Comparison of ENCODE assay signal across 15 mouse cellular contexts in the genomic region with DNA sequence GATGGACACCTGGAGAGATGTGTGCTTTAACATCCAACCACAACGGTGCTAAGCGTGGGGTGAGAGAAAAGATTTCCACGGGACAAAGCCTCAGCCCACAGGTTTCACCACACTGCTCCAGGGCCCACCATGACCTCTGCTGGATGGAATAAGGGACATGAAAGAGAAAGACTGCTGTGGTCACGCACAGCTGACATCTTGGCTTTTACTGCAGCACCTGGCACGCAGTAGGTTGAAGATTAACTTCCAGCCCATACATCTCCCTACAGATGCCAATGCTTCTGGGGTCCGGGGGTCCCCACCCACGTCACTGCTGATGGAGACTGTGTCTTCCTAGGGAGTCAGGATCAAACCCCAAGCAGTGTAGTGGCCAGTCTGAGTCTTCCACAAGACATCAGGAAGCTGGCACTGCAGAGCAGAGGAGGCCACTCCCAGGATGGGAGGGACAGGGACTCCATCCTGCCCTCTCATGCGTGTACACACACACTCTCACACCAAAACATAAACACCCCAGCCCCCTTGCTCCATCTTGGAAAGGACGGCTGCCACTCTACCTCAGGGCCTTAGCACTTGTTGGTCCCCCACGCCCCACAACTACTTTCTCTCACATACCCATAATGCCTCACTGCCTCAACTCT. TPM values are rescaled to one million over a fixed set of nuclear protein-coding genes. Genes with fewer than 3 reads are reported as not detected.
DNase-seq lines count a peak whose midpoint lies in the region; ATAC-seq and TF ChIP-seq lines count a peak whose summit lies in the region.
"Had no signal": no experiment of that assay in that cellular context is flagged by ENCODE, and none has a peak within 500 bp of the region (broad histone marks: within the 10 kb centered on the region; RNA-seq: fewer than 3 reads in every experiment).

No protein-coding gene starts in this region.

- no peaks in the 10 kb centered on the region for H3K36me3 ChIP-seq in intestine, embryonic 16.5 days (ENCODE audit: control insufficient read depth, insufficient read depth, low read length)
- no peaks in the 10 kb centered on the region for H3K36me3 ChIP-seq in intestine, embryonic 15.5 days
- no peaks in the 10 kb centered on the region for H3K36me3 ChIP-seq in lung, embryonic 15.5 days
- H3K36me3 ChIP-seq: embryonic facial prominence, embryonic 12.5 days; limb, embryonic 10.5 days had no signal

- no peak overlapping the region for H3K4me2 ChIP-seq in intestine, embryonic 16.5 days (ENCODE audit: low read depth, low read length)
- H3K4me2 ChIP-seq in intestine, embryonic 15.5 days (replicated peaks), result no peak overlapping the region
- H3K4me2 ChIP-seq in lung, embryonic 15.5 days, result no peak overlapping the region
- H3K4me2 ChIP-seq: embryonic facial prominence, embryonic 12.5 days; forebrain, embryonic 13.5 days had no signal

- TF ChIP-seq POLR2A in bone marrow, adult 2 months (IDR thresholded peaks at IDR 0.05; ENCODE audit: borderline replicate concordance, control insufficient read depth, low read depth, low read length), result no peak

- TF ChIP-seq CTCF in bone marrow, adult 2 months (IDR thresholded peaks at IDR 0.05; ENCODE audit: control insufficient read depth, insufficient read depth, low read length), result no peak

- H3K27me3 ChIP-seq in intestine, embryonic 16.5 days (replicated peaks; ENCODE audit: control insufficient read depth, insufficient read depth, low read length), result no peaks in the 10 kb centered on the region
- H3K27me3 ChIP-seq in intestine, embryonic 15.5 days (replicated peaks), result no peaks in the 10 kb centered on the region
- no peaks in the 10 kb centered on the region for H3K27me3 ChIP-seq in lung, embryonic 15.5 days
- H3K27me3 ChIP-seq: embryonic facial prominence, embryonic 12.5 days; forebrain, embryonic 13.5 days had no signal

- H3K9me3 ChIP-seq in intestine, embryonic 16.5 days (ENCODE audit: control insufficient read depth, low read length), result no peaks in the 10 kb centered on the region
- H3K9me3 ChIP-seq in intestine, embryonic 15.5 days, result no peaks in the 10 kb centered on the region
- H3K9me3 ChIP-seq in lung, embryonic 15.5 days, result no peaks in the 10 kb centered on the region
- H3K9me3 ChIP-seq: embryonic facial prominence, embryonic 12.5 days; forebrain, embryonic 13.5 days; limb, embryonic 10.5 days; megakaryocyte, embryonic 14.5 days had no signal

- peak; percentile 59 for DNase-seq in CD4-positive, CD25-positive, alpha-beta regulatory T cell, adult 2 months (ENCODE audit: low read depth, low spot score)
- no peak for DNase-seq in cerebellum, postnatal 10 days
- DNase-seq in embryo, embryonic 10 days (ENCODE audit: low spot score), result no peak
- no peak for DNase-seq in frontal cortex, postnatal 10 days (ENCODE audit: low spot score in 2 of 2)
- DNase-seq: adrenal gland, adult 8-10 months; cerebellum, adult 2 months; right cerebral cortex, adult 18-20 months had no signal

- H3K4me3 ChIP-seq in intestine, embryonic 16.5 days (ENCODE audit: low read length), result no peak overlapping the region
- H3K4me3 ChIP-seq in intestine, embryonic 15.5 days (replicated peaks), result no peak overlapping the region
- no peak overlapping the region for H3K4me3 ChIP-seq in bone marrow, adult 2 months (replicated peaks; ENCODE audit: control insufficient read depth, low read depth, low read length)
- H3K4me3 ChIP-seq in lung, embryonic 15.5 days, result no peak overlapping the region
- H3K4me3 ChIP-seq: embryonic facial prominence, embryonic 12.5 days; forebrain, embryonic 13.5 days; limb, embryonic 10.5 days; megakaryocyte, embryonic 14.5 days had no signal

- H3K4me1 ChIP-seq in intestine, embryonic 16.5 days (ENCODE audit: control insufficient read depth, insufficient read depth, low read length), result peaks cover 81% of the 10 kb centered on the region
- peaks cover 63% of the 10 kb centered on the region for H3K4me1 ChIP-seq in intestine, embryonic 15.5 days (replicated peaks)
- H3K4me1 ChIP-seq in bone marrow, adult 2 months (ENCODE audit: control insufficient read depth, insufficient read depth, low read length), result peaks cover 1% of the 10 kb centered on the region
- H3K4me1 ChIP-seq in lung, embryonic 15.5 days, result peaks cover 78% of the 10 kb centered on the region

- H3K27ac ChIP-seq in intestine, embryonic 16.5 days (ENCODE audit: low read length), result peak overlapping the region; percentile 27
- no peak overlapping the region for H3K27ac ChIP-seq in intestine, embryonic 15.5 days
- H3K27ac ChIP-seq in bone marrow, adult 2 months (ENCODE audit: control insufficient read depth, insufficient read depth, low read depth, low read length, poor library complexity), result peak overlapping the region; percentile 16; the same call in 1 of the 2 replicates
- H3K27ac ChIP-seq in lung, embryonic 15.5 days, result peak overlapping the region; percentile 47
- H3K27ac ChIP-seq: embryonic facial prominence, embryonic 12.5 days; forebrain, embryonic 13.5 days had no signal

- ATAC-seq in intestine, embryonic 16.5 days, result no peak
- ATAC-seq in intestine, embryonic 15.5 days, result no peak
- ATAC-seq in lung, embryonic 15.5 days (ENCODE audit: borderline replicate concordance, extremely low read depth, low FRiP score, low TSS enrichment), result no peak
- ATAC-seq: forebrain, embryonic 13.5 days had no signal

- no peak overlapping the region for H3K9ac ChIP-seq in intestine, embryonic 16.5 days (ENCODE audit: low read depth, low read length)
- no peak overlapping the region for H3K9ac ChIP-seq in intestine, embryonic 15.5 days
- no peak overlapping the region for H3K9ac ChIP-seq in lung, embryonic 15.5 days
- H3K9ac ChIP-seq: embryonic facial prominence, embryonic 12.5 days; forebrain, embryonic 13.5 days had no signal

- 71% methylated on average over 10 of the region's 10 CpGs for WGBS in intestine, embryonic 16.5 days
- 68% methylated on average over 10 of the region's 10 CpGs for WGBS in intestine, embryonic 15.5 days
- 71% methylated on average over 10 of the region's 10 CpGs for WGBS in bone marrow, adult 2 months
- WGBS in lung, embryonic 15.5 days, result 56% methylated on average over 10 of the region's 10 CpGs

RNA-seq across cellular contexts. Expression of a gene that starts 12.6 kb away (rescaled TPM):
- polyA plus RNA-seq in intestine, embryonic 16.5 days (2015; fragmentation: Nextera tagmentation; extraction: Ambion mirVana), result 3.0 and 3.6 TPM in 2 replicates
- 4.8 and 5.0 TPM in 2 replicates for polyA plus RNA-seq in intestine, embryonic 15.5 days (2015; fragmentation: Nextera tagmentation; extraction: Ambion mirVana)
- polyA plus RNA-seq in bone marrow, adult 2 months (2011; ENCODE audit: insufficient read depth, insufficient read length, low replicate concordance, missing spikeins), result 6.3 and 8.3 TPM in 2 replicates
- 6.8 and 7.1 TPM in 2 replicates for polyA plus RNA-seq in lung, embryonic 15.5 days (2015; fragmentation: Nextera tagmentation; extraction: Ambion mirVana)
